Mouse (Mus musculus) limb, embryonic 14.5 days (tissue): ENCODE data around the gene Lamp5. TPM values are rescaled to one million over a fixed set of nuclear protein-coding genes. Genes with fewer than 3 reads are reported as not detected.

Experiments
- ATAC-seq: fragments of 200-750 bp; cut with Nextera tagmentation; 2 replicates; pipeline ENCODE4 v1.8.0; 2017; ENCODE audit warnings: low read depth, moderate number of reproducible peaks, moderate TSS enrichment; ENCODE audit not compliant: low FRiP score
- DNase-seq: peaks from one replicate; pipeline ENCODE4 v3.0.0-alpha.2; 2015; ENCODE audit warnings: low spot score
- H3K27ac ChIP-seq: fragments of 300-500 bp; sonication (generic); replicated peaks from 2 replicates; pipeline ENCODE4 v1.5.1; 2014; ENCODE audit warnings: low read depth, mild to moderate bottlenecking, low read length, moderate library complexity, mixed read lengths
- H3K27me3 ChIP-seq: fragments of 300-500 bp; sonication (generic); 2 replicates; pipeline ENCODE4 v1.6.1; 2014; ENCODE audit warnings: low read length, mixed read lengths; ENCODE audit not compliant: control insufficient read depth, insufficient read depth
- H3K36me3 ChIP-seq: fragments of 300-500 bp; sonication (generic); 2 replicates; pipeline ENCODE4 v1.6.1; 2014; ENCODE audit warnings: mild to moderate bottlenecking, low read length, moderate library complexity, mixed read lengths; ENCODE audit not compliant: control insufficient read depth, insufficient read depth
- H3K4me1 ChIP-seq: fragments of 300-500 bp; sonication (generic); 2 replicates; pipeline ENCODE4 v1.6.1; 2014; ENCODE audit warnings: antibody characterized with exemption, low read length, mixed read lengths; ENCODE audit not compliant: control insufficient read depth, insufficient read depth
- H3K4me2 ChIP-seq: fragments of 300-500 bp; sonication (generic); replicated peaks from 2 replicates; pipeline ENCODE4 v1.6.1; 2014; ENCODE audit warnings: low read depth, mild to moderate bottlenecking, low read length, moderate library complexity; ENCODE audit not compliant: severe bottlenecking
- H3K4me3 ChIP-seq: fragments of 300-500 bp; sonication (generic); replicated peaks from 2 replicates; pipeline ENCODE4 v1.5.1; 2014; ENCODE audit warnings: low read length
- H3K9ac ChIP-seq: fragments of 300-500 bp; sonication (generic); 2 replicates; pipeline ENCODE4 v1.6.1; 2014; ENCODE audit warnings: mild to moderate bottlenecking, low read depth, low read length, moderate library complexity; ENCODE audit not compliant: severe bottlenecking
- H3K9me3 ChIP-seq: fragments of 300-500 bp; sonication (generic); 2 replicates; pipeline ENCODE4 v1.6.1; 2016; ENCODE audit warnings: low read length; ENCODE audit not compliant: control insufficient read depth
- POLR2A ChIP-seq: fragments of 200-500 bp; IDR thresholded peaks from 2 replicates; pipeline ENCODE4 v1.8.0; 2012; ENCODE audit warnings: inconsistent platforms, mild to moderate bottlenecking, moderate library complexity, borderline replicate concordance; ENCODE audit not compliant: insufficient read depth, insufficient read length; ENCODE audit errors: extremely low read depth
- WGBS: fragments of 180-500 bp; shearing (Covaris S2); extraction: QIAGEN DNeasy Blood & Tissue Kit; methylation state at CpG from one replicate; pipeline ENCODE4 v1.1.7; 2014; 5-methylcytosine and 5-hydroxymethylcytosine counted together
- polyA plus RNA-seq, 2 experiments: library from polyadenylated mRNA; depleted of rRNA in 1 of 2; stranded (reverse) in 1 of 2; unstranded in 1 of 2; fragments of >200 nt; fragmentation: Nextera tagmentation in 1 of 2; extraction: Ambion mirVana in 1 of 2; gene quantifications; 2 replicates each; pipeline versions ENCODE4 v1.2.1 to v1.2.3; 2012 to 2014

Gene Lamp5
- polyA plus RNA-seq (2012; rRNA removed) (1.4 and 1.5 TPM in 2 replicates), polyA plus RNA-seq (2014; fragmentation: Nextera tagmentation; extraction: Ambion mirVana) (0.32 and 0.89 TPM in 2 replicates)

DNA sequence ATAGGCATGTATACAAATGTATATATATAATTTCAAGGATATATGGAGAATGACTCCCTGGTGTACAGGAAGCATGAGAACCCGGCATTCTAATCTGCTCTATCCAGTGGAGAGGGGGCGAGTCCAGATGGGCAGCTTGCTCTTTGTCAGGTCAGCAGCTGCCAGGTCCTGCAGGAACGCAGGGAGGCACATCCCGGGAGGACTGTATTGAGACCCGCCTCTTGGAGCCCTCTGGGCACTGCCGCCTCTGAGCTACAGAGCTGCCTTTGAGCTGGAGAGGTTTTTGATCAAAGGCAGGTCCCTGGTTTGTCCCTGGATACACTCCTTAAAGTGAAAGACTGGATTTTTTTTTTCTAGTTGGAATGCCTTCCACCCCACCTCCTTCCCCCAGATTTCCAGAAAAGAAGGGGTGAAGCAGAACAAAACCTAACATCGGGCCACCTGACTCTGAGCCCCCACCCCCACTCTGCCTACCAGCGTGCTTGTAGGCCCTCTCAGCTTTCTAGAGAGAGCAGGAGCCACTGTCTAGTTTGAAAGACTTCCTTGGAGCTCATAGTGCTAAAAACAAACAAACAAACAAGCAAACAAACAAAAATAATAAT is at the start of gene Lamp5:
Gene Lamp5 (plus strand): TSS at position 552 of the 602 bp plus-strand sequence.
- DNase-seq: no peak
- 0 out of 2 replicates have a peak within 1 kb of the TSS, but pooled peaks have one; percentile 34 for H3K9ac ChIP-seq
- no peak for TF ChIP-seq POLR2A
- H3K4me2 ChIP-seq: peak within 1 kb of the TSS; percentile 48
- peaks cover 8% of the 10 kb centered on the region for H3K4me1 ChIP-seq
- no peak within 1 kb of the TSS for H3K27ac ChIP-seq
- H3K9me3 ChIP-seq: no peaks in the 10 kb centered on the region
- no peak for ATAC-seq
- H3K4me3 ChIP-seq: peak within 1 kb of the TSS; percentile 22
- WGBS: 4% methylated on average over 8 of the region's 8 CpGs
- H3K36me3 ChIP-seq: no peaks in the 10 kb centered on the region
- peaks cover 11% of the 10 kb centered on the region; the same call in 1 of the 2 replicates for H3K27me3 ChIP-seq

- no peak for ATAC-seq
- no peak overlapping the region for H3K4me2 ChIP-seq
- TF ChIP-seq POLR2A: no peak
- no peak overlapping the region for H3K9ac ChIP-seq
- no peak for DNase-seq
- H3K4me1 ChIP-seq: no peaks in the 10 kb centered on the region
- no peaks in the 10 kb centered on the region for H3K9me3 ChIP-seq
- H3K4me3 ChIP-seq: no peak overlapping the region
- H3K36me3 ChIP-seq: no peaks in the 10 kb centered on the region
- H3K27ac ChIP-seq: no peak overlapping the region
- WGBS: 85% methylated on average over 1 of the region's 1 CpGs
- H3K27me3 ChIP-seq: no peaks in the 10 kb centered on the region
These were observed 48.2 kb upstream of the Lamp5 start for GRCm38 (mm10) chr2:136003836-136004235.

GRCm38 (mm10) chr2:136006280-136006679 is 45.8 kb upstream of the Lamp5 start:
- Histone ChIP-seq H3K9me3 (no peaks in the 10 kb centered on the region), H3K4me3 (no peak overlapping the region), H3K4me2 (no peak overlapping the region), H3K9ac (no peak overlapping the region), H3K36me3 (no peaks in the 10 kb centered on the region), H3K4me1 (no peaks in the 10 kb centered on the region), H3K27ac (no peak overlapping the region), H3K27me3 (no peaks in the 10 kb centered on the region)
- DNase-seq (no peak), ATAC-seq (no peak)
- no peak for TF ChIP-seq POLR2A
- 92% methylated on average over 5 of the region's 5 CpGs for WGBS

GRCm38 (mm10) chr2:136012759-136013158 is 39.3 kb upstream of the Lamp5 start:
- ATAC-seq: no peak

DNA sequence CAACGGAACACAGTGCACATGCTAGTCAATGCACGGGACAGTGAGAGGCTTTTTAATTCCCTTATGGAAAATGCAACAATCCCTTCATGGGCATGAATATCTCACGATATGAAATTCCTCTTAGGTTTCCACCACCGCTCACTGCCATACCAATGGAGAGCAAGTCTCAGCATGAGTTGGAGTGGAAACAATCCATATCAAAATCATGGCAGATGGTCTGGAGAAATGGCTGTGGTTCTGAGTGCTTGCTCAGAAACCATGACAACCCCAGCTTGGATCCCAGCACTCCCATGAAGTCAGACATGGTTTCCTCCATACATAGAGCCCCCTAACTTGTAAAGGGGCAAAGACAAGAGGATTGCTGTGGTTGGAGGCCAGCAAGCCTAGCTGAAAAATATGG is 3.6 kb upstream of the Lamp5 start:
- no peak for TF ChIP-seq POLR2A
- no peak overlapping the region for H3K4me3 ChIP-seq
- peaks cover 11% of the 10 kb centered on the region; the same call in 1 of the 2 replicates for H3K27me3 ChIP-seq
- H3K36me3 ChIP-seq: no peaks in the 10 kb centered on the region
- ATAC-seq (no peak), DNase-seq (no peak)
- 86% methylated on average over 4 of the region's 4 CpGs for WGBS
- H3K9me3 ChIP-seq: no peaks in the 10 kb centered on the region
- H3K27ac ChIP-seq: no peak overlapping the region
- peaks cover 8% of the 10 kb centered on the region for H3K4me1 ChIP-seq
- no peak overlapping the region for H3K4me2 ChIP-seq
- H3K9ac ChIP-seq: no peak overlapping the region

More at GRCm38 (mm10) chr2:136012759-136013158, 39.3 kb upstream of the Lamp5 start:
- H3K4me1 ChIP-seq: no peaks in the 10 kb centered on the region
- no peak overlapping the region for H3K27ac ChIP-seq
- TF ChIP-seq POLR2A: no peak
- H3K4me3 ChIP-seq: no peak overlapping the region
- DNase-seq: no peak
- no peaks in the 10 kb centered on the region for H3K9me3 ChIP-seq
- H3K36me3 ChIP-seq: no peaks in the 10 kb centered on the region
- no peak overlapping the region for H3K9ac ChIP-seq
- 82% methylated on average over 9 of the region's 9 CpGs for WGBS
- no peaks in the 10 kb centered on the region for H3K27me3 ChIP-seq
- no peak overlapping the region for H3K4me2 ChIP-seq
